Mouse (Mus musculus) midbrain, embryonic 14.5 days (tissue): ENCODE results near the gene Extl2. TPM values are rescaled to one million over a fixed set of nuclear protein-coding genes. Genes with fewer than 3 reads are reported as not detected.

Experiments
- ATAC-seq: fragments of 200-750 bp; cut with Nextera tagmentation; 2 replicates; pipeline ENCODE4 v1.8.0; 2017; ENCODE audit warnings: moderate number of reproducible peaks, moderate library complexity; ENCODE audit not compliant: low FRiP score, low TSS enrichment
- DNase-seq: peaks from one replicate; pipeline ENCODE4 v3.0.0-alpha.2; 2015
- H3K27ac ChIP-seq: fragments of 300-500 bp; sonication (generic); replicated peaks from 2 replicates; pipeline ENCODE4 v1.5.1; 2014; ENCODE audit warnings: mild to moderate bottlenecking, low read depth, low read length, moderate library complexity
- H3K27me3 ChIP-seq: fragments of 300-500 bp; sonication (generic); 2 replicates; pipeline ENCODE4 v1.6.1; 2014; ENCODE audit warnings: low read length, control low read depth, mixed read lengths; ENCODE audit not compliant: control insufficient read depth, insufficient read depth
- H3K36me3 ChIP-seq: fragments of 300-500 bp; sonication (generic); 2 replicates; pipeline ENCODE4 v1.6.1; 2014; ENCODE audit warnings: low read length, control low read depth; ENCODE audit not compliant: control insufficient read depth, insufficient read depth
- H3K4me1 ChIP-seq: fragments of 300-500 bp; sonication (generic); 2 replicates; pipeline ENCODE4 v1.6.1; 2014; ENCODE audit warnings: mild to moderate bottlenecking, antibody characterized with exemption, low read length, control low read depth; ENCODE audit not compliant: control insufficient read depth, insufficient read depth
- H3K4me2 ChIP-seq: fragments of 300-500 bp; sonication (generic); 2 replicates; pipeline ENCODE4 v1.6.1; 2014; ENCODE audit warnings: mild to moderate bottlenecking, low read length, moderate library complexity
- H3K4me3 ChIP-seq: fragments of 300-500 bp; sonication (generic); replicated peaks from 2 replicates; pipeline ENCODE4 v1.5.1; 2014; ENCODE audit warnings: low read depth, low read length
- H3K9ac ChIP-seq: fragments of 300-500 bp; sonication (generic); replicated peaks from 2 replicates; pipeline ENCODE4 v1.6.1; 2014; ENCODE audit warnings: mild to moderate bottlenecking, low read length, moderate library complexity
- H3K9me3 ChIP-seq: fragments of 300-500 bp; sonication (generic); 2 replicates; pipeline ENCODE4 v1.6.1; 2016; ENCODE audit warnings: low read length, control low read depth, mixed read lengths; ENCODE audit not compliant: control insufficient read depth
- WGBS: fragments of 180-500 bp; shearing (Covaris S2); extraction: QIAGEN DNeasy Blood & Tissue Kit; methylation state at CpG from one replicate; pipeline ENCODE4 v1.1.7; 2014; 5-methylcytosine and 5-hydroxymethylcytosine counted together
- polyA plus RNA-seq: library from polyadenylated mRNA; unstranded; fragments of >200 nt; fragmentation: Nextera tagmentation; extraction: Ambion mirVana; gene quantifications from 2 replicates; pipeline ENCODE4 v1.2.1, GENCODE M21; 2014

Gene Extl2
- polyA plus RNA-seq, 1 experiment from 2014 or later: 32.8 TPM

DNA sequence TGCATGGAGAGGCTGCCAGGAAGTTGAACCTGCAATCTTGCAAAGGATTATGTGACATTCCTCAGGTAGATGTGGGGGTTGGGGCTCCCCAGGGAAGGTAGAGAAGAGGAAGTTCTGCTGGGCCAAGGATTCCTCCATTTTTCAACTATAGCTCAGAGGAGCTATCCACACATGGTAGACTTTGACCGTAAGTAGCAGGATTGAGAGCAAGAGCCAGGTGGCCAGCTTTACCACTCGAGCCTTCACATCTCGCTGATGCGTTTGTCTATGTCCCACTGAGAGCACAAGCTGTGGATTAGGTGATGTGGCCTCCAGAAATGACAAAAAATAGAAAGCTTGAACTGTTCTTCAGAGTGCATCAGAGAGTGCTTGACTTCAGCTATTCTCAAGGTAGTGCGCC is 11.9 kb downstream of the Extl2 start:
- H3K9ac ChIP-seq: no peak overlapping the region
- no peak overlapping the region for H3K4me3 ChIP-seq
- ATAC-seq: no peak
- 0 out of 2 replicates have a peak, but pooled peaks cover under 1% of the 10 kb centered on the region for H3K36me3 ChIP-seq
- no peak overlapping the region for H3K4me2 ChIP-seq
- no peak for DNase-seq
- H3K27me3 ChIP-seq: no peaks in the 10 kb centered on the region
- WGBS: 95% methylated on average over 5 of the region's 5 CpGs
- no peaks in the 10 kb centered on the region for H3K9me3 ChIP-seq
- H3K27ac ChIP-seq: no peak overlapping the region
- H3K4me1 ChIP-seq: 0 out of 2 replicates have a peak, but pooled peaks cover 2% of the 10 kb centered on the region

DNA sequence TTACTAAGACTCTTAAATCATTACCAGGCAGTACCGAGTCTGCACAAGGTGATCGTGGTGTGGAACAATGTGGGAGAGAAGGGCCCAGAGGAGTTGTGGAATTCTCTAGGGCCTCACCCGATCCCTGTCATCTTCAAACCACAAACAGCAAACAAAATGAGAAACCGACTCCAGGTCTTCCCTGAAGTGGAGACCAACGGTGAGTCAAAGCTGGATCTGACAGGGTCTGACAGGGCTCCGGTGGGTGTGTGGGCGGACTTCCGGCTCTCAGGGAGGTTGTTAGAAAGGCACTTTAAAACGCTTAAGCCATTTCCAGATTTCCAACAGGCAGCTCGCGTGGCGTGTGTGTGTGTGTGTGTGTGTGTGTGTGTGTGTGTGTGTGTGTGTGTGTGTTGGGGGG is 17.0 kb downstream of the Extl2 start:
- Histone ChIP-seq H3K9me3 (no peaks in the 10 kb centered on the region), H3K4me1 (0 out of 2 replicates have a peak, but pooled peaks cover 2% of the 10 kb centered on the region), H3K9ac (no peak overlapping the region), H3K27ac (no peak overlapping the region), H3K4me3 (no peak overlapping the region), H3K36me3 (peaks cover 17% of the 10 kb centered on the region), H3K4me2 (no peak overlapping the region), H3K27me3 (no peaks in the 10 kb centered on the region)
- no peak for DNase-seq
- WGBS: 93% methylated on average over 12 of the region's 12 CpGs
- no peak for ATAC-seq

DNA sequence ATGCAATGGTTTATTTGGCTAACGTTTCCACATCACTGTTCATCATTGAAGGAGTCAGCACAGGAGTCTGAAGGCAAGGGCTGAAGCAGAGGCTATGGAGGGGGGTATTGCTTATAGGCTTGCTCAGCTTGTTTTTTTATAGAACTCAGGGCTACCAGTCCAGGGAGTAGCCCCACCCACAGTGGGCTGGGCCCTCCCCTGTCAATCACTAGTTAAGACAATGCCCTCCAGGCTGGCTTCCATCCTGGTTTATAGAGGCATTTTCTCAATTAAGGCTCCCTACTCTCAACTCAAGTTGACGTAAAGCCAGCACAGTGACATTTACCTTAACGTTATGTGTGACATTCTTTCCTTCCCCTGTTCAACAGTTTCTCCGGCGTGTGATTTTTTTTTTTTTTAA is 17.4 kb downstream of the Extl2 start:
- ATAC-seq: no peak
- no peak overlapping the region for H3K4me2 ChIP-seq
- WGBS: 88% methylated on average over 5 of the region's 5 CpGs
- no peak overlapping the region for H3K9ac ChIP-seq
- H3K9me3 ChIP-seq: no peaks in the 10 kb centered on the region
- no peak for DNase-seq
- H3K27ac ChIP-seq: no peak overlapping the region
- H3K4me1 ChIP-seq: 0 out of 2 replicates have a peak, but pooled peaks cover 2% of the 10 kb centered on the region
- no peaks in the 10 kb centered on the region for H3K27me3 ChIP-seq
- no peak overlapping the region for H3K4me3 ChIP-seq
- H3K36me3 ChIP-seq: peaks cover 17% of the 10 kb centered on the region

DNA sequence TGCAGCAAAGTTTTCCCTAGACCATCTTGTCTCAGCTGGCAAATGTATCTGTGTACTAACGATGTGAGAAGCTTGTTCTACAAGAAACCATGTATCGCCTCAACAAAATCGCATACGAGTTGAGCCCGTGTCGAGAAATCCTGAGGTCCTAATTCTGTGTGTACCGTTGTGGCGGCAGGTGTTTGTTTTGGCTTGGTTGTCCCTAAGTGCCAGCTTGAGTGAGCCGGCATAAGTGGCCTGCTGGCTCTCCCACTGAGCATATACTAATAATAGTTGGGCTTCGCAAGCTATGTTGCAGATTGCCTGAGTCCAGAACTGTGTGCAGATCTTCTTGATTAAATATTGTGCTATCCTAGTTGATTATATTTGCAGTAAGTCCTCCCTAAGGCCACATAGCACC is 18.4 kb downstream of the Extl2 start:
- Histone ChIP-seq H3K4me2 (no peak overlapping the region), H3K27me3 (no peaks in the 10 kb centered on the region), H3K4me3 (no peak overlapping the region), H3K4me1 (0 out of 2 replicates have a peak, but pooled peaks cover 2% of the 10 kb centered on the region), H3K36me3 (peaks cover 17% of the 10 kb centered on the region), H3K9ac (no peak overlapping the region), H3K27ac (no peak overlapping the region), H3K9me3 (no peaks in the 10 kb centered on the region)
- ATAC-seq: no peak
- no peak for DNase-seq
- WGBS: 79% methylated on average over 10 of the region's 10 CpGs

DNA sequence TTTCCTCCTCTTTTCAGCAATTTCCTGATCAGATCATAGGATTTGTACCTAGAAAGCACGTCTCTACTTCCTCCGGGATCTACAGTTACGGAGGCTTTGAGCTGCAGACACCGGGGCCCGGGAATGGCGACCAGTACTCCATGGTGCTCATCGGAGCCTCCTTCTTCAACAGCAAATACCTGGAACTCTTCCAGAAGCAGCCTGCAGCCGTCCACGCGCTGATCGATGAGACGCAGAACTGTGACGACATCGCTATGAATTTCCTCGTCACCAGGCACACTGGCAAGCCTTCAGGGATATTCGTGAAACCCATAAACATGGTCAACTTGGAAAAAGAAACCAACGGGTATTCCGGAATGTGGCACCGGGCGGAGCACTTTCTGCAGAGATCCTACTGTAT is 19.7 kb downstream of the Extl2 start:
- no peak overlapping the region for H3K27ac ChIP-seq

DNA sequence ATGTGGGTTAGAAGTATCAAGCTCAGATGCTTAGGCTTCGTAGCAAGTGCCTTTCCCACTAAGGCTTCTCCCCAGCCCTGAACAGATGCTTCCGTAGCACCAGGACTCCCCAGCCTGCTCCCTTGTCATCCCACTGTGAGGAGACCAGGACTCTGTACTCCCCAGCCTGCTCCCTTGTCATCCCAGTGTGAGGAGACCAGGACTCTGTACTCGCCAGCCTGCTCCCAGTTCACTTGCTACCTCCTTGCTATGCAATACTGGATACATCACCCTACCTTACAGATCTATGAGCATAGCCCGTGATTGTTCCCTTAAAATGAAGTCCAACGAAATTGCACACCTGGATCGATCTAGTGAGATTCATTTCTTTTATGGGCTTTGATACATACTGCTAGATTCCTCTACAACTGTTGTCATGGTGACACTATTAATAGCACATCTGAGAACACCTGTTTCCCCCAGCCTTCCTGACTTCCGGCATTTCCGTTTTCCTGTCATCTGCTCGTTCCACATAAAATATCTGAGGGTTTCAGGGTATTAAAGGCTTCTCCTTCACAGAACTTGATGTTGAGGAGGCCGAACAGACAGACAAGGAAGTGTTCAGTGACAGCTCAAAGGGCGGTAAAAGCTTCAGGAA is 23.0 kb downstream of the Extl2 start:
- WGBS: 77% methylated on average over 11 of the region's 11 CpGs
- DNase-seq: no peak
- no peak for ATAC-seq
- no peak overlapping the region for H3K9ac ChIP-seq
- H3K27ac ChIP-seq: no peak overlapping the region
- no peak overlapping the region for H3K4me3 ChIP-seq
- H3K9me3 ChIP-seq: no peaks in the 10 kb centered on the region
- no peaks in the 10 kb centered on the region for H3K27me3 ChIP-seq
- H3K4me2 ChIP-seq: no peak overlapping the region
- no peaks in the 10 kb centered on the region for H3K4me1 ChIP-seq
- peaks cover 14% of the 10 kb centered on the region for H3K36me3 ChIP-seq

More for the DNA sequence above, 19.7 kb downstream of the Extl2 start:
- H3K9ac ChIP-seq: no peak overlapping the region
- H3K4me3 ChIP-seq: no peak overlapping the region
- 0 out of 2 replicates have a peak, but pooled peaks cover 2% of the 10 kb centered on the region for H3K4me1 ChIP-seq
- H3K36me3 ChIP-seq: peaks cover 17% of the 10 kb centered on the region
- WGBS: 95% methylated on average over 20 of the region's 20 CpGs
- no peak for DNase-seq
- H3K27me3 ChIP-seq: no peaks in the 10 kb centered on the region
- H3K9me3 ChIP-seq: no peaks in the 10 kb centered on the region
- no peak overlapping the region for H3K4me2 ChIP-seq
- no peak for ATAC-seq

DNA sequence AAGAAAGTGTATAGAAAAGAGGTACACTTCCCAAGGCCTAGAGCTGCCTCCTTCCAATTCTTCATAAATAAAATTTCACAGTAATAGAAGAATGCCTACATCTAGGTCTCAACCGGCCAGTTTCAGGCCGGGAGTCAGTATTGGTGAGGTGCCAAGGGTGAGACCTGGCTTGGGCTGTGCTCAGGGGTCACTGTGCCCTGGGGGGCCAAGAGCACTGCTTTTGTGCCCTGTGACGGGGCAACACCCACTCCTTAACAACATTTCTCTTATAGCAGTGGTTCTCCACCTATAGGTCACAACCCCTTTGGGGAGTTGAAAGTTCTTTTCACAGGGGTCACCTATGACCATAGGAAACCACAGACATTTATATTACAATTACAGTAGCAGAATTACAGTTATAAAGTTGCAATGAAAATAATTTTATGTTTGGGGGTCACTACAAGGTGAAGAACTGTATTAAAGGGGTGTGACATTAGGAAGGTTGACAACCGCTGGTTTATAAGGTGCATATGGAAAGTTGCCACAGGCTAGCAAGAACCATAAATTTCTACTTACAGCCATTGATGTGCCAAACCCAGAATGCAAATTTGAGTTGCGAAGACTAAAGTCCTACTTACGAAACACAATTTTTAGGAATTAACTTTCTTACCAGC is 26.1 kb downstream of the Extl2 start:
- no peak overlapping the region for H3K27ac ChIP-seq
- no peaks in the 10 kb centered on the region for H3K27me3 ChIP-seq
- no peaks in the 10 kb centered on the region for H3K4me1 ChIP-seq
- DNase-seq (no peak), ATAC-seq (no peak)
- H3K9ac ChIP-seq: no peak overlapping the region
- H3K36me3 ChIP-seq: no peaks in the 10 kb centered on the region
- WGBS: 53% methylated on average over 6 of the region's 6 CpGs
- no peaks in the 10 kb centered on the region for H3K9me3 ChIP-seq
- H3K4me2 ChIP-seq: no peak overlapping the region
- H3K4me3 ChIP-seq: no peak overlapping the region

DNA sequence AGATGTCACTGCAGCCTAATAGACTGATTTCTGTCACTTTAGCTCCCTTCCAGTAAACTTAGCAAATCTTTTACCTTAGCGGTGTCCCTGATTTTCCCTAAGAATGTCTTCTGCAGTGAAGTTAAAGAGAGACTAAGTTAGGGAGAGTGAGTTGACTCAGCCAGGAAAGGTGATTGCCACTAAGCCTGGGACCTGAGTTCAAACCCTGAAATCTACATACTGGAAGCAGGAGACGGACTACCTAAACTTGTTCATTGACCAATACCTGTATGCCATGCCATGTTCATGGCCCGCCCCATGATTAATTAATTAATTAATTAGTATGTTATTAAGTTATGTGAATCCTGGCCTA is 26.6 kb downstream of the Extl2 start:
- H3K36me3 ChIP-seq: no peaks in the 10 kb centered on the region
- no peak overlapping the region for H3K27ac ChIP-seq
- H3K9me3 ChIP-seq: no peaks in the 10 kb centered on the region
- H3K4me3 ChIP-seq: no peak overlapping the region
- no peak overlapping the region for H3K9ac ChIP-seq
- H3K4me1 ChIP-seq: no peaks in the 10 kb centered on the region
- 61% methylated on average over 3 of the region's 3 CpGs for WGBS
- no peaks in the 10 kb centered on the region for H3K27me3 ChIP-seq
- peak; percentile 60; the same call in 1 of the 2 replicates for ATAC-seq
- no peak overlapping the region for H3K4me2 ChIP-seq
- DNase-seq: peak; percentile 90

DNA sequence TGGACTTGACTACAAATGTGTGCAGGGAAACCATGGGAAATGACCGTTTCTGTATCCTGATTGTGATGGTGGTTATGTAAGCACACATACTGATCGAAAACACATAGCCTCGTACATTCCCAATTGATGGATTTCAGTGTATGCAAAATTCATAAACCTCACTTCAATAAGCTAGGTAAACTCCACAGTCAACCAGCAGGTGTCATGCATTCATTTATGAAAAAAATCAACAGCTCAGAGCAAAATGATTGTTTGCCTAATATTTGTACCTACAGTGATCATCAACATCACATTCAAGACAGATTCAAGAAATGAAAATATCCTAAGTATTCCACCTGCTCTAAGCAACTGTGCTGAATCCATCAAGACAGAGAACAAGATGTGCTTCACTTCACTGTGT is 33.5 kb downstream of the Extl2 start:
- DNase-seq: peak; percentile 66
- H3K36me3 ChIP-seq: no peaks in the 10 kb centered on the region
- H3K27me3 ChIP-seq: no peaks in the 10 kb centered on the region
- H3K4me3 ChIP-seq: no peak overlapping the region
- WGBS: 85% methylated on average over 3 of the region's 3 CpGs
- no peak overlapping the region for H3K27ac ChIP-seq
- H3K4me1 ChIP-seq: no peaks in the 10 kb centered on the region
- no peak overlapping the region for H3K9ac ChIP-seq
- no peak overlapping the region for H3K4me2 ChIP-seq
- H3K9me3 ChIP-seq: no peaks in the 10 kb centered on the region
- ATAC-seq: no peak
